Mouse (Mus musculus): ENCODE results near the gene Bbs1. TPM values are rescaled to one million over a fixed set of nuclear protein-coding genes. Genes with fewer than 3 reads are reported as not detected.

Bbs1 gene
- polyA plus RNA-seq (2014; fragmentation: Illumina TruSeq; extraction: RNeasy Lipid Tissue Mini Kit (QIAGEN cat#74804); ENCODE audit: low read depth, low replicate concordance), result 4.8 TPM

GRCm38 (mm10) chr19:4905979-4906794 lies at the start of gene Bbs1:
Gene Bbs1, minus strand, starts transcription at chr19:4906628.

GRCm38 (mm10) chr19:4942551-4943252 lies 36.3 kb upstream of the Bbs1 start, which contains the start of gene Peli3:
Gene Peli3, minus strand, starts transcription at chr19:4943127.

DNA sequence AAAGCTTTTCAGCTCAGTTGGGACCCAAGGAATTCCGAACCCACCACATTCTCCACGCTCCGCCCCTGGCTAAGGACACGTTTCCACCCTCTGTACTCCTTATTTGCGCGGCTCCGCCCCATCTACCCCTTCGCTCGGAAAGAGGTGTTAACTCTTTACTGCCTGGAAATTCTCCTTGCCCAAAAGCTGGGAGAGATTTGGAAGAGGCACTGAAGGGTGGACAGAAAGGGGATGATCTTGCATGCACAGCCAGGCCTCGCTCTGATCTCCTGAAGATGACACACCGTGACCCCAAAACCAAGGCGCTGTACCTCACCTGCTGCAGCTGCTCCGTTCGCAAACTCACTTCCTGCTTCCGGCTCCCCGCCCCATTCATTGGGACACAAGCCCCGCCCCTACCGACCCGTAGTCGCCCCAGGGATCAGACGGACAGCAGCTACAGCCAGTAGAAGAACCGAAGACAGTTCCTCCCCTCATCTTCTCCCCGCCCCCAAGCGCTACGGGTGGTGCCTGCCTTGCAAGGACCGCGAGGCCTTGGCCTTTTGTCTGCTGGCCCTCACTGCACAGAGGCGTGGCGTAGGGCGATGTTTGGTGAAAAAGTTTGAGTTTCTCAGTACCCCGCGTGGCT lies 21.6 kb upstream of the Bbs1 start, which contains the start of gene Dpp3:
Gene Dpp3 (minus strand): TSS at position 384 of the 628 bp plus-strand sequence.

GRCm38 (mm10) chr19:4878405-4879323 lies 27.8 kb downstream of the Bbs1 start, which contains the start of gene Zdhhc24:
Gene Zdhhc24, plus strand, starts transcription at chr19:4878668.

GRCm38 (mm10) chr19:4877785-4878184 lies 28.6 kb downstream of the Bbs1 start, which contains the start of gene Actn3:
Gene Actn3, minus strand, starts transcription at chr19:4877909.

DNA sequence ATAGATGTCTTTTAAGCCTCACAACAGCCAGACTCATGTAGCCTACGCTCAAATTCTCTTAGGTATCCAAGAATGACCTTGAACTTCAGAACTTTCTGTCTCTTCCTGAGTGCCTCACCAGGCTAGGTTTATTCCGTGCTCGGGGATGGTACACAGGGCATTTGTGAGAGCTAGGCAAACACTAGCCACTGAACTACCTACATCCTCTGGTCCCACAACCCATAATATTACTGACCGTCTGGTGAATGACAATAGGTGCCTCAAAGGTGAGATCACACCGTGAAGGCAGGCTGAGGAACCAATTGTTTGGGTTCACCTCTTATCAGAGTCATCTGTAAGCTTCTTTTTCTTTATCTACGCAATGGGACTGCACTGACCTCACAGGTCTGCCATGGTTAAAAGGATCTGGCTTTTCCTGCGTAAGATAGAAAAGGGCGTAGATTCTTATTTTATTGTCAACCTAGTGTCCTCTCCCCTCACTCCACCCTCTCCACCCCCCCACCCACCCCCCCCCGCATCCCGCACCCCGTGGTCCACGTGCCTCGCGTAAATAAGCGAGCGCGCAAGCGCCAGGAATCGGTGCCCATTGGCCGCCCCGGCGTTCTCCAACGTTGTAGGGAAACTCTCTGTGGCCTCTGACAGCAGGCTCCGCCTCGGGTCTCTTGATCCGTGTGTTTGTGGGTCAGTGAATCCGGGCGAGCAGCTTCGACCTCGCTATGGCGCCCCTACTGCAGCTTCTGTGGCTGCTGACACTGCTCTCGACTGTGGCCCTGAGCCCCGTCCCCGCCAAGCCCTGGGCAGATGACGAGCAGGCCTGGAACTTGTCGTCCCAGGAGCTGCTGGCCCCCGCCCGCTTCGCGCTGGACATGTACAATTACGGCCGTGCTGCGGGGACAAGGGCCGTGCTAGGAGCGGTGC lies 51.6 kb downstream of the Bbs1 start, which contains the start of gene Ctsf:
Gene Ctsf (plus strand): TSS at position 579 of the 918 bp plus-strand sequence.

GRCm38 (mm10) chr19:4839149-4839548 lies 67.3 kb downstream of the Bbs1 start, which contains the start of the genes Ccs and Ccdc87:
Gene Ccs, minus strand, starts transcription at chr19:4839332.
Gene Ccdc87, plus strand, starts transcription at chr19:4839366.

Other genes with a start within 250 kb of the Bbs1 start
- not detected for gene Gm960, start 208.0 kb downstream of the Bbs1 start, polyA plus RNA-seq (2014; fragmentation: Illumina TruSeq; extraction: RNeasy Lipid Tissue Mini Kit (QIAGEN cat#74804); ENCODE audit: low read depth, low replicate concordance)
- gene Sptbn2, start 195.5 kb downstream of the Bbs1 start, polyA plus RNA-seq (2014; fragmentation: Illumina TruSeq; extraction: RNeasy Lipid Tissue Mini Kit (QIAGEN cat#74804); ENCODE audit: low read depth, low replicate concordance), result not detected
- gene Rbm4b, start 150.1 kb downstream of the Bbs1 start, polyA plus RNA-seq (2014; fragmentation: Illumina TruSeq; extraction: RNeasy Lipid Tissue Mini Kit (QIAGEN cat#74804); ENCODE audit: low read depth, low replicate concordance), result 20.7 TPM
- gene Rbm4, start 112.7 kb downstream of the Bbs1 start, polyA plus RNA-seq (2014; fragmentation: Illumina TruSeq; extraction: RNeasy Lipid Tissue Mini Kit (QIAGEN cat#74804); ENCODE audit: low read depth, low replicate concordance), result 13.5 TPM
- 1.9 TPM for gene Gm21992, start 95.0 kb downstream of the Bbs1 start, polyA plus RNA-seq (2014; fragmentation: Illumina TruSeq; extraction: RNeasy Lipid Tissue Mini Kit (QIAGEN cat#74804); ENCODE audit: low read depth, low replicate concordance)
- 6.0 TPM for gene Rbm14, start 95.0 kb downstream of the Bbs1 start, polyA plus RNA-seq (2014; fragmentation: Illumina TruSeq; extraction: RNeasy Lipid Tissue Mini Kit (QIAGEN cat#74804); ENCODE audit: low read depth, low replicate concordance)
- gene Ccs, start 67.3 kb downstream of the Bbs1 start, polyA plus RNA-seq (2014; fragmentation: Illumina TruSeq; extraction: RNeasy Lipid Tissue Mini Kit (QIAGEN cat#74804); ENCODE audit: low read depth, low replicate concordance), result 1.8 TPM
- not detected for gene Ccdc87, start 67.3 kb downstream of the Bbs1 start, polyA plus RNA-seq (2014; fragmentation: Illumina TruSeq; extraction: RNeasy Lipid Tissue Mini Kit (QIAGEN cat#74804); ENCODE audit: low read depth, low replicate concordance)
- gene Ctsf, start 51.5 kb downstream of the Bbs1 start, polyA plus RNA-seq (2014; fragmentation: Illumina TruSeq; extraction: RNeasy Lipid Tissue Mini Kit (QIAGEN cat#74804); ENCODE audit: low read depth, low replicate concordance), result 112 TPM
- gene Actn3, start 28.7 kb downstream of the Bbs1 start, polyA plus RNA-seq (2014; fragmentation: Illumina TruSeq; extraction: RNeasy Lipid Tissue Mini Kit (QIAGEN cat#74804); ENCODE audit: low read depth, low replicate concordance), result 2.0 TPM
- 38.0 TPM for gene Zdhhc24, start 28.0 kb downstream of the Bbs1 start, polyA plus RNA-seq (2014; fragmentation: Illumina TruSeq; extraction: RNeasy Lipid Tissue Mini Kit (QIAGEN cat#74804); ENCODE audit: low read depth, low replicate concordance)
- 4.0 TPM for gene Dpp3, start 21.7 kb upstream of the Bbs1 start, polyA plus RNA-seq (2014; fragmentation: Illumina TruSeq; extraction: RNeasy Lipid Tissue Mini Kit (QIAGEN cat#74804); ENCODE audit: low read depth, low replicate concordance)
- 4.0 TPM for gene Peli3, start 36.5 kb upstream of the Bbs1 start, polyA plus RNA-seq (2014; fragmentation: Illumina TruSeq; extraction: RNeasy Lipid Tissue Mini Kit (QIAGEN cat#74804); ENCODE audit: low read depth, low replicate concordance)
- 25.5 TPM for gene Mrpl11, start 55.5 kb upstream of the Bbs1 start, polyA plus RNA-seq (2014; fragmentation: Illumina TruSeq; extraction: RNeasy Lipid Tissue Mini Kit (QIAGEN cat#74804); ENCODE audit: low read depth, low replicate concordance)
- gene Npas4, start 83.7 kb upstream of the Bbs1 start, polyA plus RNA-seq (2014; fragmentation: Illumina TruSeq; extraction: RNeasy Lipid Tissue Mini Kit (QIAGEN cat#74804); ENCODE audit: low read depth, low replicate concordance), result not detected
- not detected for gene Slc29a2, start 117.2 kb upstream of the Bbs1 start, polyA plus RNA-seq (2014; fragmentation: Illumina TruSeq; extraction: RNeasy Lipid Tissue Mini Kit (QIAGEN cat#74804); ENCODE audit: low read depth, low replicate concordance)
- 27.2 TPM for gene B4gat1, start 132.2 kb upstream of the Bbs1 start, polyA plus RNA-seq (2014; fragmentation: Illumina TruSeq; extraction: RNeasy Lipid Tissue Mini Kit (QIAGEN cat#74804); ENCODE audit: low read depth, low replicate concordance)
- gene AC124502.3, start 132.3 kb upstream of the Bbs1 start, polyA plus RNA-seq (2014; fragmentation: Illumina TruSeq; extraction: RNeasy Lipid Tissue Mini Kit (QIAGEN cat#74804); ENCODE audit: low read depth, low replicate concordance), result 1.1 TPM
- not detected for gene Brms1, start 134.7 kb upstream of the Bbs1 start, polyA plus RNA-seq (2014; fragmentation: Illumina TruSeq; extraction: RNeasy Lipid Tissue Mini Kit (QIAGEN cat#74804); ENCODE audit: low read depth, low replicate concordance)
- 0.23 TPM for gene Rin1, start 143.9 kb upstream of the Bbs1 start, polyA plus RNA-seq (2014; fragmentation: Illumina TruSeq; extraction: RNeasy Lipid Tissue Mini Kit (QIAGEN cat#74804); ENCODE audit: low read depth, low replicate concordance)
- 0.41 TPM for gene Cd248, start 161.4 kb upstream of the Bbs1 start, polyA plus RNA-seq (2014; fragmentation: Illumina TruSeq; extraction: RNeasy Lipid Tissue Mini Kit (QIAGEN cat#74804); ENCODE audit: low read depth, low replicate concordance)
- not detected for gene Tmem151a, start 178.9 kb upstream of the Bbs1 start, polyA plus RNA-seq (2014; fragmentation: Illumina TruSeq; extraction: RNeasy Lipid Tissue Mini Kit (QIAGEN cat#74804); ENCODE audit: low read depth, low replicate concordance)
- 23.0 TPM for gene Yif1a, start 181.9 kb upstream of the Bbs1 start, polyA plus RNA-seq (2014; fragmentation: Illumina TruSeq; extraction: RNeasy Lipid Tissue Mini Kit (QIAGEN cat#74804); ENCODE audit: low read depth, low replicate concordance)
- not detected for gene Cnih2, start 191.9 kb upstream of the Bbs1 start, polyA plus RNA-seq (2014; fragmentation: Illumina TruSeq; extraction: RNeasy Lipid Tissue Mini Kit (QIAGEN cat#74804); ENCODE audit: low read depth, low replicate concordance)
- 6.5 TPM for gene Rab1b, start 200.4 kb upstream of the Bbs1 start, polyA plus RNA-seq (2014; fragmentation: Illumina TruSeq; extraction: RNeasy Lipid Tissue Mini Kit (QIAGEN cat#74804); ENCODE audit: low read depth, low replicate concordance)
- gene Klc2, start 211.9 kb upstream of the Bbs1 start, polyA plus RNA-seq (2014; fragmentation: Illumina TruSeq; extraction: RNeasy Lipid Tissue Mini Kit (QIAGEN cat#74804); ENCODE audit: low read depth, low replicate concordance), result 0.58 TPM

Measured in adrenal gland, adult 10 weeks (tissue).